Mouse (Mus musculus) forebrain, embryonic 13.5 days (tissue): ENCODE results near the gene Npas3. TPM values are rescaled to one million over a fixed set of nuclear protein-coding genes. Genes with fewer than 3 reads are reported as not detected.

Experiments used
- ATAC-seq: fragments of 200-750 bp; cut with Nextera tagmentation; 2 replicates; pipeline ENCODE4 v1.8.0; 2017
- H3K27ac ChIP-seq: fragments of 300-500 bp; sonication (generic); 2 replicates; pipeline ENCODE4 v1.5.1; 2015; ENCODE audit warnings: inconsistent platforms, mild to moderate bottlenecking, moderate library complexity
- H3K27me3 ChIP-seq: fragments of 300-500 bp; sonication (generic); 2 replicates; pipeline ENCODE4 v1.6.1; 2015; ENCODE audit warnings: mild to moderate bottlenecking, inconsistent platforms
- H3K36me3 ChIP-seq: fragments of 300-500 bp; sonication (generic); 2 replicates; pipeline ENCODE4 v1.6.1; 2015; ENCODE audit warnings: mild to moderate bottlenecking, inconsistent platforms; ENCODE audit not compliant: poor library complexity, severe bottlenecking
- H3K4me1 ChIP-seq: fragments of 300-500 bp; sonication (generic); 2 replicates; pipeline ENCODE4 v1.6.1; 2015; ENCODE audit warnings: inconsistent platforms
- H3K4me2 ChIP-seq: fragments of 300-500 bp; sonication (generic); 2 replicates; pipeline ENCODE4 v1.6.1; 2015; ENCODE audit warnings: inconsistent platforms, mild to moderate bottlenecking, moderate library complexity
- H3K4me3 ChIP-seq: fragments of 300-500 bp; sonication (generic); 2 replicates; pipeline ENCODE4 v1.5.1; 2015; ENCODE audit warnings: mild to moderate bottlenecking, inconsistent platforms
- H3K9ac ChIP-seq: fragments of 300-500 bp; sonication (generic); 2 replicates; pipeline ENCODE4 v1.6.1; 2015; ENCODE audit warnings: mild to moderate bottlenecking, inconsistent platforms
- H3K9me3 ChIP-seq: fragments of 300-500 bp; sonication (generic); replicated peaks from 2 replicates; pipeline ENCODE4 v1.6.1; 2016; ENCODE audit warnings: inconsistent platforms
- WGBS: fragments of 180-500 bp; shearing (Covaris S2); methylation state at CpG from one replicate; pipeline ENCODE4 v1.1.7; 2015; 5-methylcytosine and 5-hydroxymethylcytosine counted together
- polyA plus RNA-seq: library from polyadenylated mRNA; unstranded; fragments of >200 nt; fragmentation: Nextera tagmentation; extraction: Ambion mirVana; gene quantifications from 2 replicates; pipeline ENCODE4 v1.2.1, GENCODE M21; 2015

Npas3 gene
- polyA plus RNA-seq, 1 experiment from 2014 or later, result 16.8 TPM

DNA sequence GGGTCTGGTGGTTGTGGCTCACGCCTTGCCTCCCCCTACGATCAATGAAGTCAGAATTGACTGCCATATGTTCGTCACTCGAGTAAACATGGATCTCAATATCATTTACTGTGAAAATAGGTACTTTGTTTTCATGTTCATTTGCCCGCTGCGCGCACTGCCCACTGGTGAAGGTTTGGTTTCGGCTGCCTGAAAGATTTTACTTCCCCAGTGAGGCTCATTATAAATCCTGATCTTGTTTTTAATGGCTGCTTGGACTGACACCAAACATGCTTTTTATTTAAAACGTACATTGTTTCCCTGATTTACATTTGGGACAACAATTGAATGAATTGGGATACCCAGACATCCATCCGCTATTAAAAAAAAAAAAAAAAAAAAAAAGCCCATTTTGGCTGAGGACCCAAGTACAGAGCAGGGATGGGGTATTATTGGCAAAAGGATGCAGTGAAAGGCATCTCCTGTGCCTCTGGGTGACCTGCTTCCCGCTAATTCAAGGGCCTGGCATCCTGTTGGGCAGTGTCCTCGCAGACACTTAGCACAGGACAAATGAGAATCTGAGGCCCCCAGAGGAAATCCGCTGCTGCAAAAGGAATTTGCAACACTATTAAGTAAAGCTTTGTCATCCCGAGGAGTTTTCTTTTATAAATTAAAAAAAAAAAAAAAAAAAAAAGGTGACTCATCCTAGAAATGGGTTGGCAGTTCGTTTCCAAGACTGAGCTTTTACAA is 796.3 kb downstream of the Npas3 start:
- Histone ChIP-seq H3K4me1 (peaks cover 50% of the 10 kb centered on the region), H3K27me3 (no peaks in the 10 kb centered on the region), H3K9ac (no peak overlapping the region), H3K9me3 (no peaks in the 10 kb centered on the region), H3K4me2 (no peak overlapping the region), H3K4me3 (no peak overlapping the region), H3K36me3 (no peaks in the 10 kb centered on the region), H3K27ac (no peak overlapping the region)
- no peak for ATAC-seq
- WGBS, result 38% methylated on average over 15 of the region's 15 CpGs

DNA sequence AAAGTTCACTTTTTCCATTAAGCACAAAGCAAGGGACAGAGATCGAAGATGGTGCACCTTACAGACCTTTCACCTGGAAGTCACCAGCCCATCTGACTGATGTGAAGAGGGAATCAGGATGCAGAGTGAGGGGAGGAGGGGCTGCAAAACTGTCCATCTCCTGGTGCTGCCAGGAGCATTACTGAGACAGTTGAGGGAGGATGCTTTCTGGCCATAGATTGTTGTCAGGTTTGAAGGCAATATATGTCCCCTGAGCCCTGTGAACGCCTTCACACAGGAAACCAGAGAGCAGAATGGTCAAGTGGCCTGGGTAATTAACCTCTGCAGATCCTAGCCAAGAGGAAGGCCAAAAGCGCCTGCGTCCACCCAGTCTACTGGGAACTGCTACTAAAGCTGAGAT is 796.9 kb downstream of the Npas3 start:
- Histone ChIP-seq H3K27me3 (no peaks in the 10 kb centered on the region), H3K36me3 (no peaks in the 10 kb centered on the region), H3K9ac (no peak overlapping the region), H3K9me3 (no peaks in the 10 kb centered on the region), H3K27ac (no peak overlapping the region), H3K4me2 (no peak overlapping the region), H3K4me1 (peaks cover 50% of the 10 kb centered on the region), H3K4me3 (no peak overlapping the region)
- 87% methylated on average over 4 of the region's 4 CpGs for WGBS
- ATAC-seq, result no peak

DNA sequence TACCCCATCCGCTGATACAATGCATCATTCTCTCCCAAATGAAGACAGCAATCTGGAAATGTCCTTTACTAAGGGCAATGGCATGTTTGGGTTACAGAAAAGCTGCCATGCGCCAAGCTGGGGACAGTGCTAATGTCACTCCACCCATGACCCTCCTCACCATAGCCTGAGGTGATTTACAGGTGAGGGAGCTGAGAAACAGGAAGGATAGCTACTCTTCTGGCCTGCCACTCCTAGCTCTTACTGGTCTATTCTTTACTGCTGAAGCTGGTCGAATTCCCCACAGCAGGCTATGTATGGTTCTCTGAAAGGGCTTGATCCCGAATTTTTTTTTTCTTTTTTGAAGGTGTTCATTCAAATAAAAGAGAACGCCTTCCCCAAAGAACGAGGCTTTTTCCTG is 798.3 kb downstream of the Npas3 start:
- peaks cover 54% of the 10 kb centered on the region for H3K4me1 ChIP-seq
- ATAC-seq, result no peak
- H3K27me3 ChIP-seq, result no peaks in the 10 kb centered on the region
- no peaks in the 10 kb centered on the region for H3K36me3 ChIP-seq
- no peaks in the 10 kb centered on the region for H3K9me3 ChIP-seq
- H3K4me3 ChIP-seq, result no peak overlapping the region
- no peak overlapping the region for H3K4me2 ChIP-seq
- no peak overlapping the region for H3K27ac ChIP-seq
- H3K9ac ChIP-seq, result no peak overlapping the region
- 20% methylated on average over 6 of the region's 6 CpGs for WGBS

GRCm38 (mm10) chr12:54048126-54048525 is 799.6 kb downstream of the Npas3 start:
- Histone ChIP-seq H3K9ac (no peak overlapping the region), H3K27ac (no peak overlapping the region), H3K9me3 (no peaks in the 10 kb centered on the region), H3K4me2 (no peak overlapping the region), H3K4me3 (no peak overlapping the region), H3K4me1 (peaks cover 56% of the 10 kb centered on the region), H3K36me3 (no peaks in the 10 kb centered on the region), H3K27me3 (no peaks in the 10 kb centered on the region)
- 44% methylated on average over 5 of the region's 5 CpGs for WGBS
- no peak for ATAC-seq

- Histone ChIP-seq H3K4me2 (no peak overlapping the region), H3K36me3 (no peaks in the 10 kb centered on the region), H3K9me3 (no peaks in the 10 kb centered on the region), H3K27ac (no peak overlapping the region), H3K9ac (no peak overlapping the region), H3K4me1 (peaks cover 45% of the 10 kb centered on the region), H3K27me3 (no peaks in the 10 kb centered on the region), H3K4me3 (no peak overlapping the region)
- ATAC-seq, result no peak
- WGBS, result 81% methylated on average over 4 of the region's 4 CpGs
Observed at GRCm38 (mm10) chr12:54049926-54050325, 801.4 kb downstream of the Npas3 start.

DNA sequence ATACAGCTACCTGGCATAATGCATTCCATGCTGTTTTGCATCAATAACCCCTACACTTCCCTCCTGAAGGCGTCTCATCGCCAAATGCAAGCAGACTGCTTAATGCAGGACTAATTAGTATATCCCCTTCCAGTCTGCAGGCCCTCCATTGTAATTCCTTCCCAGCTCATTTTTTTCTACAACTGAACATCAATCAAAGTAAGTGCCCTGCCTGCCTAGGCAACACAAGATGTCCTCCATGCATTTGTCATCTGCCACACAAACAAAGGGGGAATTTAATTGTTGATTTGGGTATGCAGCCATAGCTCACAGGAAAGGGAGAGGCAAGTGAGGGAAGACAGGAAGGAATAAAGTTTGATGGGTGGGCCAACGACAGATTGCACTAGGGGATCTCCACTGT is 804.5 kb downstream of the Npas3 start:
- Histone ChIP-seq H3K36me3 (no peaks in the 10 kb centered on the region), H3K9ac (no peak overlapping the region), H3K27me3 (no peaks in the 10 kb centered on the region), H3K4me3 (no peak overlapping the region), H3K27ac (peak overlapping the region; percentile 11; the same call in 1 of the 2 replicates), H3K4me1 (peaks cover 23% of the 10 kb centered on the region), H3K9me3 (no peaks in the 10 kb centered on the region), H3K4me2 (no peak overlapping the region)
- peak; percentile 55 for ATAC-seq
- 6% methylated on average over 3 of the region's 3 CpGs for WGBS

DNA sequence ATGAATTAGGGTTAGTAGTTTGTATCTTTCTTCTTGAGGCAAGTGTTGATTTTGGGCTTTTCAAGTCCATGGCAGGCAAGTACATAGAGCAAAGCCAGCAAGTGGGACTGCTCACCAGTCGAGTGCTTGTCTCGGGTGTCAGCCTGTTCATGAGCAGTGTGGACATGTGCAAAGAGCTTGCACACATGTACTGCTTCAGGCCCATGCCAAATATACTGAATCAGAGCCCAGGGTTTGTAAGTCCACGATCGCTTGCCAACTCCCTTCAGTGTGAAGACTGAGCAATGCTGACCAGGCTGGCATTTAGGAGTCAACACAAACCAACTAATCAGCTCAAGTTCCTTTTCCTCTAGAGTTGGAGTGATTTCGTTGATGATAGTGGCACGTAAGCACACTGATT is 805.1 kb downstream of the Npas3 start:
- no peak overlapping the region for H3K9ac ChIP-seq
- H3K4me2 ChIP-seq, result no peak overlapping the region
- no peak for ATAC-seq
- H3K36me3 ChIP-seq, result no peaks in the 10 kb centered on the region
- no peaks in the 10 kb centered on the region for H3K9me3 ChIP-seq
- no peaks in the 10 kb centered on the region for H3K27me3 ChIP-seq
- H3K27ac ChIP-seq, result no peak overlapping the region; the same call in 1 of the 2 replicates
- H3K4me3 ChIP-seq, result no peak overlapping the region
- 90% methylated on average over 6 of the region's 6 CpGs for WGBS
- H3K4me1 ChIP-seq, result peaks cover 20% of the 10 kb centered on the region

DNA sequence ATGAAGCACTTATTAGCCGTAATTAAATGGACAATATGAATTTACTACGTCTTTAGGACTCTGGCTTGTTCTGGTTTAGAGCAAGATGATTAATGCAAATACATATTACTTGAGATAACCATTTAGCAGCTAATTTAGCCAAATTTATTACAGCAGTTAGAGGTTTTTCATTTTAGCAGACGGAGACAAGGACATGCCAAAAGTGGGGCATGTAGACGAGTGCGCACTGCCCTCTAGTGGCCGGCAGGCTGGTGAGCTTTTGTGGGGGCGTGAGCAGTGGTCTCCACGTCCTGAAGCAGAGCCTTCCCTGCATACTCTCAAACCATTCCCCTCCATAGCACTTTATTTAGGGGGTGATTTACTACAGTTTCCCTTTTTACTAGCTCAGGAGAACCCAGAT is 812.3 kb downstream of the Npas3 start:
- peaks cover 3% of the 10 kb centered on the region; the same call in 1 of the 2 replicates for H3K27me3 ChIP-seq
- H3K36me3 ChIP-seq, result no peaks in the 10 kb centered on the region
- H3K27ac ChIP-seq, result no peak overlapping the region
- no peaks in the 10 kb centered on the region for H3K9me3 ChIP-seq
- H3K9ac ChIP-seq, result no peak overlapping the region
- H3K4me1 ChIP-seq, result peaks cover 11% of the 10 kb centered on the region
- no peak overlapping the region for H3K4me2 ChIP-seq
- ATAC-seq, result peak; percentile 92
- 13% methylated on average over 8 of the region's 8 CpGs for WGBS
- no peak overlapping the region for H3K4me3 ChIP-seq

DNA sequence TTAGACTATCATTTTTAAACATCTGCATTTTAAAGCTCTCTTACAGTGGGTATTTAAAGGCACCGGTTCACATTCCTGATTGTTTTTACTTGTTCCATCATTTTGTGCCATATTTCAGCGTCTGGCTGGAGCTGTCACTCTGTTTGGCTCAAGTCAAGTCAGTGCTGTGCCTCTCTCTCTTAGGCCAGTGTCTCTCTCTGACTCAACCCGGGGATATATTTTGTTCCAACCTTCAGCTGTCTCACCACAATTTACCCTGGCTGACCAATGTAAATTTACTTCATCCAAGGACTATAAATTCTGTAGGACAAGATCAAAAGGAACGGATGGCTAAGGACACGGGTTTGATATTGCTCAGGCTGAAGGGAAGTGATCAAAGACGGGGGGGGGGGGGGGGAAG is 812.7 kb downstream of the Npas3 start:
- no peak overlapping the region for H3K9ac ChIP-seq
- H3K4me1 ChIP-seq, result peaks cover 11% of the 10 kb centered on the region
- WGBS, result 64% methylated on average over 6 of the region's 6 CpGs
- H3K9me3 ChIP-seq, result no peaks in the 10 kb centered on the region
- no peak overlapping the region for H3K4me2 ChIP-seq
- peaks cover 3% of the 10 kb centered on the region; the same call in 1 of the 2 replicates for H3K27me3 ChIP-seq
- H3K27ac ChIP-seq, result no peak overlapping the region
- H3K4me3 ChIP-seq, result no peak overlapping the region
- no peaks in the 10 kb centered on the region for H3K36me3 ChIP-seq
- peak; percentile 35; the same call in 1 of the 2 replicates for ATAC-seq

GRCm38 (mm10) chr12:54064986-54065385 is 816.5 kb downstream of the Npas3 start:
- no peak overlapping the region for H3K27ac ChIP-seq
- no peak for ATAC-seq
- H3K9ac ChIP-seq, result no peak overlapping the region
- H3K4me2 ChIP-seq, result no peak overlapping the region
- peaks cover 26% of the 10 kb centered on the region for H3K4me1 ChIP-seq
- H3K27me3 ChIP-seq, result peaks cover 31% of the 10 kb centered on the region
- H3K36me3 ChIP-seq, result peaks cover 10% of the 10 kb centered on the region; the same call in 1 of the 2 replicates
- no peaks in the 10 kb centered on the region for H3K9me3 ChIP-seq
- 76% methylated on average over 16 of the region's 16 CpGs for WGBS
- H3K4me3 ChIP-seq, result no peak overlapping the region

- peaks cover 20% of the 10 kb centered on the region for H3K4me1 ChIP-seq
- H3K27ac ChIP-seq, result no peak overlapping the region
- H3K4me3 ChIP-seq, result no peak overlapping the region
- no peak overlapping the region for H3K9ac ChIP-seq
- H3K36me3 ChIP-seq, result peaks cover 10% of the 10 kb centered on the region; the same call in 1 of the 2 replicates
- no peaks in the 10 kb centered on the region for H3K9me3 ChIP-seq
- WGBS, result 81% methylated on average over 11 of the region's 11 CpGs
- H3K4me2 ChIP-seq, result no peak overlapping the region
- peaks cover 31% of the 10 kb centered on the region for H3K27me3 ChIP-seq
- no peak for ATAC-seq
Observed at GRCm38 (mm10) chr12:54065607-54066006, 817.1 kb downstream of the Npas3 start.

- Histone ChIP-seq H3K9me3 (no peaks in the 10 kb centered on the region), H3K36me3 (peaks cover 10% of the 10 kb centered on the region; the same call in 1 of the 2 replicates), H3K27me3 (peaks cover 31% of the 10 kb centered on the region), H3K4me1 (peaks cover 18% of the 10 kb centered on the region), H3K9ac (peak overlapping the region; percentile 63), H3K27ac (no peak overlapping the region), H3K4me3 (peak overlapping the region; percentile 42), H3K4me2 (peak overlapping the region; percentile 70)
- 35% methylated on average over 14 of the region's 14 CpGs for WGBS
- 0 out of 2 replicates have a peak, but pooled peaks have one; percentile 19 for ATAC-seq
Observed at GRCm38 (mm10) chr12:54067419-54067818, 818.9 kb downstream of the Npas3 start.
